Mouse (Mus musculus) lung, postnatal 36 days (tissue): ENCODE measurements around the gene Cfd.

Experiments
- DNase-seq: peaks from one replicate; pipeline ENCODE4 v3.0.0; 2022; ENCODE audit warnings: mixed read lengths

Cfd gene

DNA sequence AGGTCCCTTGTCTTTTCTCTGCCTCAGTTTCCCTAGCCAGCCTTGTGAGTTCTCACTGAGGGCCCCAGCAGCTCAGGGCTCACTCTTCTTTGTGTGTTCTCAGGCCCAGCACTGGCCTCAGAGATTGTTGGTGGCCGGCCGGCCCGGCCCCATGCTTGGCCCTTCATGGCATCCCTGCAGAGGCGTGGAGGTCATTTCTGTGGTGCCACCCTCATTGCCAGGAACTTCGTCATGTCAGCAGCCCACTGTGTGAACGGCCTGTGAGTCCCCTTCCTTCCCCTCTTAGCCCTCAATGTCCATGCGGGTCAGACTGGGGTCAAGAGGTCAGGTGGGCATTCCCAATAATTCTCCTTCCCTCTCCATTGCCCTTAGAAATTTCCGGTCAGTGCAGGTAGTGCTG is 4.0 kb upstream of the Cfd start:
- DNase-seq, result no peak

DNA sequence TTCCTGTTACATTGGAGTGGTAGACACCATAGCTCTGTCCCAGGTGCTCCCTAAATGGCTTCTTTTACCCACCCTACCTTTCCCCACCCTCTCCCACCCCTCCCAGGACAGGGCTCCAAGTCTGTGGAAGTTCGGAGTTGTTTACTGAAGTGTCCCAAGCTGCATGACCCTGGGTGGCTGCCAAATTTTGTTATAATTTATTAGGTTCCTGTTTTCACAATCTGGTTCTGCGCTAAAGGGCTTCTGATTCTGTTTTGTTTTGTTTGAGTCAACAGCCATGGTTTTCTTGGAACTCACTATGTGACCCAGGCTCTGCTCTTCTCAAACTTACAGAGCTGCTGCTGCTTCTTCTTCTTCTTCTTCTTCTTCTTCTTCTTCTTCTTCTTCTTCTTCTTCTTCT is 1.3 kb upstream of the Cfd start:
- peak; percentile 67 for DNase-seq

DNA sequence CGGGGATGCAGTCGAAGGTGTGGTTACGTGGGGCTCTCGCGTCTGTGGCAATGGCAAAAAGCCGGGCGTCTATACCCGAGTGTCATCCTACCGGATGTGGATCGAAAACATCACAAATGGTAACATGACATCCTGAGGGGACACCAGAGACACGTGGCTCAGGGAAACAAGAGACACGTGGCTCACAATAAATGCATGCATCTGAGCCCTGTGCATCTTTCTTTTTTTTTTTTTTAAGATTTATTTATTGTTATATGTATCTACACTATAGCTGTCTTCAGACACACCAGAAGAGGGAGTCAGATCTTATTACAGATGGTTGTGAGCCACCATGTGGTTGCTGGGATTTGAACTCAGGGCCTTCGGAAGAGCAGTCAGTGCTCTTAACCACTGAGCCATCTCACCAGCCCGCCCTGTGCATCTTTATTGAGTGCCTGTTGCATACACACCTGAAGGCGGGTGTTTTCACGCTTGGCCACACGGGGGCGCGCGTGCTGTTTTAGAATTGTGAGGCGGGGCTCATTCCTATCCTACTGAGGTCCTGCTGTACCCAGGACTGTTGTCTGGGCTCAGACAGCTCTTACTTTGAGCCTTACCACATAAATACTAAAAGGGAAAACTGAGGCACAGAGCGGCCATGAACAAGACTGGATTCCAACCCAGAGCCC is 1.9 kb downstream of the Cfd start:
- DNase-seq, result peak; percentile 90

DNA sequence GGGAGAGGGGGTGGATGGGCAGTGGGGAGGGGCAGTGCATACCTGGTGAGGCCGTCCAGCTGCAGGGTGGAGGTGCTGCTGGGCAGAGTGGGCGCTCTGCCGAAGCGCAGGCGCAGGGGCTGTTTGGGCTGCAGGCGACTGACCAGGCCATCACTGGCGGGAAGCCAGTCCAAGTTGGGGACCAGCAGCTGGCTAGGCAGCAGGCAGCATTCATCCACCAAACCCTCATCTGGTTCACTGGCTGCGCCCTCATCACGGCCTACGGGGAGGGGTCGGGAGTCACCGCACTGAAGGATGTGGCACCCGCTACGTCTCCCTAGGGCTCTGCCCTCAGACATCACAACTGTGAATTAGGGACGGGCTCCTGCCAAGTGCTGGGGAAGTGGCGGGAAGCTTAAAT is 5.7 kb downstream of the Cfd start:
- peak; percentile 35 for DNase-seq

DNA sequence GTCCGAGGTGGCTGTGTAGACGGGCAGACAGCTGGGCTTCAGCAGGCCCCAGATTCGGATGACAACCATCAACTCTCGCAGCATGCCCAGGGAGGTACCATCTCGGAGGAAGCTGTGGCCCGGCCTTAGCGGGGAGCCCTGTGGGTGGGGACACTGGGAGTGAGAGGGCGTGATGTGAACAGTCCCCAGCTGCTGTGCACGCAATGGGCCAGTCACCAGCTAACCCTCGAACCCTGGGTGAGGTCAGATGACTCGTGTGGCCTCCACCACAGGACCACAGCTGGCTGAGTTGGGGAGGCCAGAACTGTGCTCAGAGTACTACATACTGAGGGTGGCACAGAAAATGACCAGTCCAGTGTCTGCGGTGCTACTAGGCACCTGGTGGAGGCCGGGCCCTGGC is 6.2 kb downstream of the Cfd start:
- peak; percentile 70 for DNase-seq

DNA sequence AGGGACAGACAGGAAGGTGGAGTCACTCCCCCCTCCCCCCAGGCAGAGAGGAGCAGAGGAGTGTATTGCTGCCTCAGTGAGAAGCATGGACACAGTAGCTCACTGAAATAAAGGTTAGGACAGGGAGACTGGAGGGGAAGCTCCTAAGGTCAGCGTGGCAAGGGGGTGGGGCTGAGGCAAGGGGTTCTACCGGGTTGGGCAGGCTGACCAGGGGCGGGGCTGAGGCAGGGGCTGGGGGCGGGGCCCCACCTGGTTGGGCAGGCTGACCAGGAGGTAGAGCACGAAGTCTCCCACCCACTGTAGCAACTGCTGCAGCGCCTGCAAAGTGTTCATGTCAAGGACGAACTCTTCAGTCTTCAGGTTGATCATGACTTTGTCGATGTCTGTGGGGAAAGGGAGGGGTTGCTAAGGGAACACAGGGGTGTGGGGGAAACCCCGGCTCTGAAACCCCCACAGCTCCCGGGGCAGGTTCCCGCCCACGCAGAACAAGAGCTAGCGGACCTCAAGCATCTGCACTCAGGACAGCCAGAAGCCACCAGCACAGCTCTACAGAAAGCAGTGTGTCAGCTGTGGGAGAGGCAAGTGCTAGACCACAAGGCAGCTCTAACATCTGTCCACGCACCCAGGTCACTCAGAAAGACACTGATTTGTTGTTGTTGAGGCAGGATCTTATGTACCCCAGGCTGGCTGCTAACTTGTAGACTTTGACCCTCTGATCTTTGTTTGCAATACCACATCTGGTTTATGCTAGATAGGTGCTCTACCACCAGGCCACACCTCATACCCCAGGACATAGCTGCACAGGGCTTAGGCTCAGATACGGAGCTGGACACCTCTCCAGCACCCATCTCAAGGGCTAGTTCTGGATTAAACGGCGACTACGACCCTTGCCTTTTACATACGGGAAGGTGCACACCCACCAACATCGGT is 6.9 kb downstream of the Cfd start:
- DNase-seq, result no peak

DNA sequence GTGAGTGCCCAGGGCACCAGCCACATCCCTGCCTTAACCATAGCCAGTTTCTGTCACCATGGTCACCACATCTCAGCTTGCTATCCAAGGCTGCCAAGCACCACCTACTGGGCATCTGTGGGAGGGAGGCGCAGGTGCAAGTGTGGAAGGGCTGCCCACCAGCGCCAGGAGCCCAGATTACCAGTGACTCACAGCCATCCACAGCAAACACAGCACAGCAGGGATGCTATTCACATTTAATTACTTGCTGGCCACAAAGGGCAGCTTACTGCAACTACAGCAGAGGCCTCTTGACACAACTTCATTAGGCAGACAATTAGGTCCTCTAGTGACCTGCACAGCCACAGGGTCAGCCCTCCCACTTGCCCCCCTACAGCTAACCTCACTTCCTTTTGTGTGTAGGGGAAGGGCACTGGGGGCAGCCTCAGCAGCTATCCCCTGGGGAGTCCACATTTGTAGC is 10.3 kb downstream of the Cfd start:
- no peak for DNase-seq

DNA sequence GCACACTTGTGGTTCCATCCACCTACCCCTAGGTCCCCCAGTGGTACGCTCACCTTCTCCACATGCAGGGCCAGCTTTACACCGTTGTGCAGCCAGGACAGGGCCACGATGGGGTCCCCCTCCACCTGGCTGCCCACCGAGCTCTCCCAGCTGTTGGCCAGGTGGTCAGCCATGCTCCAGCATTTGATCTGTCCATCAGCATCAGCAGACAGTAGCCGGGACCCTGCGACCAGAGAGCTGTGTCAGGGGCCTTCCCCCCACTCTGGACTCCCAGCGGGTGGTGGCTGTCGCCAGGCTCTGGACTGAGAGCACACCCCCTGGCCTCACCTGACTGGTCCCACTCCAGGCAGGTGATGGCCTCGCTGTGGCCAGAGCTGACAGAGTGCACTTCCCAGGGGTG is 16.1 kb downstream of the Cfd start:
- no peak for DNase-seq

DNA sequence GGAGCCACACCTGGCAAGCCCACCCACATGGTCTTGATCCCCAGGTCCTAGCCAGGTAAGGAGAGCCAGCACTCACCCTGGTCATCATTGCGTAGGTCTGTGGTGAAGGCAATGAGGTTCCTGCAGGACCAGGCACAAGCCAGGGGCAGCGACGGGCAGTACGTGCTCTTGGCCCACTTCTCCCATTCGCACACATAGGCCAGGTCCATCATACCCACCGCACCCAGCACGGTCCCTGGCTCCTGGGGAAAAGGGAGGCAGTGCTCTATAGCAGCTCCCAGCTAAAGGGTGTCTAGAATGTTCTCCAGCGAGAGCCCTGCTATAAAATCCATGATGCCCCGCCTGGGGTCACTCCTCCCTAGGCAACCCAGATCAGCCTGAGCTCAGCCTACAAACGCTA is 16.8 kb downstream of the Cfd start:
- no peak for DNase-seq

DNA sequence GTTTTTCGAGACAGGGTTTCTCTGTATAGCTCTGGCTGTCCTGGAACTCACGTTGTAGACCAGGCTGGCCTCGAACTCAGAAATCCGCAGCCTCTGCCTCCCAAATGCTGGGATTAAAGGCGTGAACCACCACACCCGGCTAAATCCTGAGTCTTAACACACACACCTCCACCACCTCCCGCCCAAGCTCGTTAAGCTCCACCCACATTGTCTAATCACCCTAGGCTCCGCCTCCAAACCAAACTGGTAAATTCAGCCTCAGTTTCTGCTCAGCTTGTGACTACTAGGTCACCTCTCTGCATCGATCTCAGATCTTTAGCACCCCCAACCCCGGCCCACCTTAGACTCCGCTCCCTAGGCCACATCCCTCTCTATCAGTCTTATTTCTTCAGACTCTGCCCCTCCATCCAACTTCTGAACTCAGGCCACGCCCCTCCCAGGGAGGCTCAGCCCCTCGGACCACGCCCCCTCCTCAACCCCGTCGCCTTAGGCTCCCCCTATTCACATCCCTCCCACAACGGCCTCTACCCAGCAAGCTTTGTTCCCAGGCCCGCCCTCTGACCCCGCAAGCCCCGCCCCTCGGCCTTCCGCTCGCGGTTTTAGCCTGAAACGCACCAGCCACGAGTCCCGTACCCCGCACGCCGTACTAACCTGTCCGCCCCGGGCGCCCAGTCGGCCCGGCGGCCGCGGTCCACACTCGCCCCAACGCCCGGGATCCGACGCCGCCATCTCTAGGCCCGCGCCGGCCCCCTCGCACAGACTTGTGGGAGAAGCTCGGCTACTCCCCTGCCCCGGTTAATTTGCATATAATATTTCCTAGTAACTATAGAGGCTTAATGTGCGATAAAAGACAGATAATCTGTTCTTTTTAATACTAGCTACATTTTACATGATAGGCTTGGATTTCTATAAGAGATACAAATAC is 17.8 kb downstream of the Cfd start, which contains the start of gene Med16:
TSS of gene Med16 (minus strand) at position 757 of the 925 bp plus-strand sequence.
- peak; percentile 98 for DNase-seq

DNA sequence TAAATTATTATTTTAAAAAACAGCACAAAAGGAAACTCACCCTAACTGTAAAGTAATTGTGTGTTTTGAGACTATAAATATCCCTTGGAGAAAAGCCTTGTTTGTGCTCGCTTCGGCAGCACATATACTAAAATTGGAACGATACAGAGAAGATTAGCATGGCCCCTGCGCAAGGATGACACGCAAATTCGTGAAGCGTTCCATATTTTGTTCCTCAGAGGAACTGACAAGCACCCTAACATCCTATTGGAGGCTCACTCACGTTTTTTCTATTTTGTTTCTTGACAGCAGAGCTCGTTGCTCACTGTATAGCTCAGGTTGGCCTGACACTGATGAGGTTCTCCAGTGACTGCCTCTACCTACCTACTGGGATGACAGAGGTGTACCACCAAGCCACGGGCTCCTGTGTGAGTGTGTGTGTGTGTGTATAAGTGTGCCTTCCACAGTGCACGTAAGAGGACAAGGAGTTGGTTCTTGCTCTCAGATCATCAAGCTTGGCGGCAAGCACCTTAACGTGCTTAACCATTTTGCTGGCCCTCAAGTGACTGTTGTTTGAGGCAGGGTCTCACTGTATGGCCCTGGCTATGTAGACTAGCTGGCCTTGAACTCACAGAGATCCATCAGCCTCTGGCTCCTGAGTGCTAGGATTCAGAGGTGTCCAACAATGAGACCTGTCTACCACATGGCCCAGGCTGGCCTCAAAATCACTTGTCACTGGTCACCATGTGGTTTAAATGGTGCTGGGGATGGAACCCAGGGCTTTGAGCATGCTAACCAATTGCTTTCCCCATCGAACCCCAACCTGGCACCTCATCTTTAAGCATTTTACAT is 18.7 kb downstream of the Cfd start:
- peak; percentile 52 for DNase-seq

DNA sequence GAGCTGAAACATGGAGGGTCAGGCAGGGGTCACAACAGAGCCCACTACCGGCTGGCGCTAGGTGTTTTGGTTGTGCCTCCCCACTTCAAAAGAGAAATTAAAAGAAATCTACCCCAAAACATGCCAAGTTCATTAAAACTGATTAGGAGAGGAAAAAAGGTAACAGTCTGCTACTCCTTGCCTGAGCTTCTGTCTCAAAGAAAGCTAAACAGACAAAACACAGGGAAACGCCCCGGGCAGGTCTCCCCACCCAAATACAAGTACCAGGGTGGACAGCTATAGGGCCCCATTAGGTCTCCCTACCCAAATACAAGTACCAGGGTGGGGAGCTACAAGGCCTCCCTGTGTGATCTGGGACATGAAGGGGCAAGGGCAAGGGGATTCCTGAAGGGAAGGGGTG is 19.9 kb downstream of the Cfd start, which contains the start of gene Gm26602:
TSS of gene Gm26602 (plus strand) at position 301 of the 400 bp plus-strand sequence.
- DNase-seq, result no peak

DNA sequence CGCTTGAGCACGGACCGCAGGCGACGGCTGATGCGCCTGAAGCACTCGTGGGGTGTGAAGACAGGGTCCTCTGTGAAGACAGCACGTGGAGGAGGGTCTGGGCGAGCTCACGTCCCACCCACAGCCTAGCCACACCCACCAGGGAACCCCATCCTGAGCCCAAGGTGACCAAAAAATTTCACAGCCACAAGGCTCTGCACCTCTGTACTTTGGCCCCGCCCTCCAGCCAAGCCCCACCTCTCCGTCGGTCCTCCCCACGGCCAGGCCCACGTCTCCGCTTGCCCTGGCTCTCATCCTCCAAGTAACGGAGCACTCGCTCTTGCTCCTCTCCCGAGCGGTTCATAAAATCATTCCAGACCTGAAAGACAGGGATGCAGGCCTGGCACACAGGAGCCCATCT is 21.8 kb downstream of the Cfd start:
- no peak for DNase-seq

DNA sequence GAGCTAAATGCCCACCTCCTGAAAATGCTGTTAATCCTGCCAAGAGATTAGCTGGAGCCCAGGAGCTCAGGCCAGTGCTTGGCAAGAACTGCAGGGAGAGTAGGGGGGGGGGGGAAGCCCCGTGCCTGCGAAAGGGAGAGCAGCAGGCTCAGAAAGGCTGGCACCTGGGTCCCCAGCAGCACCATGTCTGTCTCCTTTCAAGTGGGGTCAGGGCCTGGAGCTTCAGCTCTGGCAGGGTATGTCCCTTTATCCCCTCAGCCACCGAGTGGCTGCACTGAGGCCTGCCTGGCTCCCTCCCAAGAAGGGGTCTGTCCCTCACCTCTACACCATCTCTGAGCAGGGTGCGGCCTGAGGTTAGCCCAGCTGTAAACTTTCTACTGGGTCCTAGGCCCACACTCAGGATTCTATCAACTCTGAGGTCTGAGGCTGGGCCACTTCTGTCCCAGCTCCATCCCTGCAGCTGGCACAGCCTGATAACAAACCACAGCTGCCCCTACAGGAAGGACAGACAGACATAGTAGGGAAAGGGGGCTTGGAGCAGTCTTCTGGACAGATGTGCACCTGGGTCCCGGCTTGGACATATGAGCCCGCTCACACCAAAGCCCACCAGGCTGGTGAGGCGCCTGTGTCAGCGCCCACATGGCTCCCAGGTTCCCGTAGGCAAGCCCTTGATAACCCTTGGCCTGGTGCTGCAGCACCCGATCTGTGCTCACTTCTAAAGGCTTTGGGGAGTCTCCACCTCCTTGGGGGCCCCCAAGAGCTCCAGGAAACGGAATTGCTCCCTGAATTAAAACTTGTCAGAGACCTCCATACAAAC is 23.7 kb downstream of the Cfd start:
- no peak for DNase-seq

DNA sequence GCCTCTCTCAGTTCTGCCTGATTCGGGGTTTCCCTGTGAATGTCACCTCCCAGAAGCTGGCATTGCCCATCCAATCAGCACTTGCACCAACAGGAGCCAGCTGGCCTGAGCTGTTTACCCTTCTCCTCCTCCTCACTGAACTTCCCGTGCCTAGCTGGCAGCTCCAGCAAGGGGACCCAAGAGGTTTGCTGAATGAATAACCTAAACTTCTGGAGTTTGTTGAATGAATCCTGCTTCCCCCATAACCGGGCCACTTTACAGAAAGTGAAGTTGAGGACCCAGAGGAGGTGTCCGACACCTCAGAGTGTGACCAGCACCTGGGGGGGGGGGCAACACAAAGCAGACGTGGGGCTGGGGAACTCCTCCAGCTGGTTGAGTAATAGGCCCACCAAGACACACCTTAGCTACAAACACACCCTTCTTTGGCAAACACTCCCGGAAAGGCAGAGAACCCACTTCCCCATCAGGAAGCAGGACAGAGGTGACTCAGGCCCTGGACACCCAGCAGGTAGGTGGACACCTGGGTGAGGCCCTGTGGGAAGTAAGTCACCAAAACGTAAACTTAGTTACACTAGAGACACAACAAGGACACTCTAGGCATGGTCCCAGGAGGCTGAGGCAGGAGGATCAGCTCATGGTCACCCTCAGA is 24.4 kb downstream of the Cfd start:
- DNase-seq, result peak; percentile 72

DNA sequence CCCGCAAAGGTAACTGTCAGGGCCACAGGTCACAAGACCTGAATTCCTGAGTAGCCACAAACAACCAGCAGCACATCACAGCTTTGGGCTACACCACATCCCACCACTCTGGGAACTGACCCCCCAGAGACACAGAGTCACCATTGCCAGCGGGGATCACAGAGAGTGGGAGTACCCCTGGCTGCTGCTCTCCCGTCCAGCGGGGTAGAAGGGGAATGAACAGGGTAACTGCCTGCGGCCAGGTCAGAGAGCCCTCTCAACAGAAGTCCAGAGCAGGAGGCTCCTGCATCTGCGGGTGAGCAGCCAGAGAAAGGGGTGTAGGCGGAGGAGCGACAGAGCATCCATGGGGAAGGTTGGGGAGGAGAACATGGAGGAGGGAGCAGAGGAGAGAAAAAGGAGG is 25.4 kb downstream of the Cfd start:
- DNase-seq, result no peak

DNA sequence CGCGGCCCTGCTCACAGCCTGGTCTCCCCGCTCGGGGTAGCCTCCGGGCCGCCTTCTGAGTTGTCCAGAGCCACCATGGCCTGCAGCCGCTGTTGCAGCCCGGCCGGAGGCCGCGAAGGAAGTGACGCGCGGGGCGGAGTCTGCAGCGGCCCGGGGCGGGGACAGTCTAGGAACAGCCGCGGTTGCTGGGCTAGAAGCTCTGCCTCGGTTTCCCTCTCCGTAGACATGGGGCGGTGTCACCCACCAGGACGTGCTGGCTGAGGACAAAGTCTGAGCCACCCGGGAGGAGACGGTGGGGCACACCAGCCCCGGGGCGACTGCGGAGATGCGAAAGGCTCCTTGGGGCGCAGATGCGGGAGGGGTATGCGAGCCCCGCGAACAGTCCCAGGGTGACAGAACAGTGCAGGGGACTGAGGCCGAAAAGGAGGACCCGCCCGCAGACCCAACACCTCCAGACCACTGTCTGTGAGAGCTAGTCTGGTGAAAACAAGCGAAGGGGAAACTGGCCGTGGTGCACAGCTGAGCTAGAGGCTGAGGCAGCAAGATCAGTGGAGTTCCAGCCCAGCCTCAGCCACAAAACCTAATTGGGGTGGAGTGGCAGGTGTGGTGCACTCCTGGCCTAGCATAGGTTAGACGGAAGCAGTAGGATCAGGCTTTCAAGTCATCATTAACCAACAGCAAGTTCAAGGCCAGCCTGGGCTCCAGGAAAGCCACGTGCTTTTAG is 26.3 kb downstream of the Cfd start, which contains the start of gene Kiss1r:
TSS of gene Kiss1r (plus strand) at position 164 of the 724 bp plus-strand sequence.
- DNase-seq, result peak; percentile 94

DNA sequence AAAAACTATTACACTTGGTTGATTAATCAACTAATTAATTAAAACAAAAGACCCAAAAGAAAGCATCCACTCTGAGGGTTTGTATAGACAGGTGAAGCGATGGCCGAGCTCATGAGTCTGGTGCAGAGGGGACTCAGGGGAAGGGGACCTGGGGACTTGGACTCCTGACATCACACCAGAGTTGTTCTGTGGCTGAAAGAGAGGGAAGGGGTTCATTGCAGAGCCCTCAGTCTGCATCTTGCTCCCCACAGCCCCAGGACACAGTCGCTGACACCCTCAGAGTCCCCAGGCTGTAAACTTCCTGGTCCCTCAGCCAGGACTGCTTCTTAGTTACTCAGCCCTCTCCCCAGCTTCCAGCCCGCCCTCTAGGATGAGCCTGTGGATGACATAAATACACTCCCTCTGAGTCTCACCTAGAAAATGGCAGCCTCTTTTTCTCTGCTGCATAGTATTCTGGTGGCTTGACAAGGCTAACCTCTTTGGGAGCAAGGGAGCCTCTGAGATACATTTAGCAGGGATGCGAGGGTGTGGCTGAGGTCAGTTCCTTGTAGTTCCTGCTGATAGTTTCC is 27.0 kb downstream of the Cfd start:
- no peak for DNase-seq
